Comparison of ENCODE assay signal across 21 mouse cellular contexts in the genomic region with DNA sequence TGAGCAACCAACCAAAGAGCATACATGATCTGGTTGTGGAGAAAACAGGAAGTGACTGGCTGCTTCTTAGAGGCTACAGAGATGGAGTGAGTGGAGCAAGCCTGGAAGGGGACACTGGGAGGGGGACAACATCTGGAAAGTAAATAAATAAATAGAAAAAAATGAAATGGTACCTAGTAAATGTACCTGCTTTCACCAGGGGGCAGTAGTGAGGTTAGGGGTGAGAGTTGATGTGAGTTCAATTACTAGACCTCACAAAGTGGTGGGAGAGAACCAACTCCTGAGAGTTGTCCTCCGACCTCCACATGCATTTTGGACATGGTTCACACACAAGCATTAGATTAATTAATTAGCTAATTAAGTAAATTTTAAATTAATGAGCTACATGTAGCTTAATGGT.
"Had no signal": no experiment of that assay in that cellular context is flagged by ENCODE, and none has a peak within 500 bp of the region (broad histone marks: within the 10 kb centered on the region; RNA-seq: fewer than 3 reads in every experiment).

No protein-coding gene starts in this region.

- H3K4me2 ChIP-seq: limb, embryonic 12.5 days; limb, embryonic 15.5 days; liver, embryonic 11.5 days; lung, embryonic 14.5 days; midbrain, embryonic 12.5 days; neural tube, embryonic 13.5 days; stomach, embryonic 15.5 days had no signal

- DNase-seq: kidney, adult 18-20 months; kidney, adult 9 months; kidney, postnatal 36 days; left cerebral cortex, postnatal 4 days; liver, postnatal 0 days; lung, embryonic 14.5 days; retina, postnatal 1 day; right cerebral cortex, postnatal 25 days; spleen, adult 18-20 months; thymus, postnatal 25 days had no signal

- H3K9ac ChIP-seq: limb, embryonic 12.5 days; limb, embryonic 15.5 days; liver, embryonic 14.5 days; liver, postnatal 0 days; lung, embryonic 14.5 days; midbrain, embryonic 12.5 days; neural tube, embryonic 13.5 days; stomach, embryonic 15.5 days had no signal

- H3K27me3 ChIP-seq: limb, embryonic 12.5 days; limb, embryonic 15.5 days; midbrain, embryonic 12.5 days; neural tube, embryonic 13.5 days; stomach, embryonic 15.5 days had no signal

- ATAC-seq: liver, postnatal 0 days; lung, postnatal 0 days; midbrain, embryonic 16.5 days had no signal

- H3K9me3 ChIP-seq: limb, embryonic 12.5 days; limb, embryonic 15.5 days; midbrain, embryonic 12.5 days; neural tube, embryonic 13.5 days; stomach, embryonic 15.5 days had no signal

- H3K4me3 ChIP-seq: limb, embryonic 12.5 days; limb, embryonic 15.5 days; midbrain, embryonic 12.5 days; myocyte; neural tube, embryonic 13.5 days; stomach, embryonic 15.5 days had no signal

- H3K27ac ChIP-seq: limb, embryonic 12.5 days; limb, embryonic 15.5 days; liver, embryonic 14.5 days; macrophage; midbrain, embryonic 12.5 days; neural tube, embryonic 13.5 days; stomach, embryonic 15.5 days had no signal

- H3K36me3 ChIP-seq: limb, embryonic 12.5 days; limb, embryonic 15.5 days; midbrain, embryonic 12.5 days; neural tube, embryonic 13.5 days; stomach, embryonic 15.5 days had no signal

- H3K4me1 ChIP-seq: limb, embryonic 12.5 days; limb, embryonic 15.5 days; midbrain, embryonic 12.5 days; neural tube, embryonic 13.5 days; stomach, embryonic 15.5 days had no signal
